Mouse (Mus musculus) heart, embryonic 12.5 days (tissue): ENCODE data around the gene Tra2b. TPM values are rescaled to one million over a fixed set of nuclear protein-coding genes. Genes with fewer than 3 reads are reported as not detected.
"Not testable (repeated sequence)": the region's sequence is repeated elsewhere in the genome, so short reads cannot be mapped to it uniquely, and the experiment has no call there.

Experiments used
- ATAC-seq: fragments of 200-750 bp; cut with Nextera tagmentation; 2 replicates; pipeline ENCODE4 v1.8.0; 2017; ENCODE audit warnings: moderate TSS enrichment, moderate library complexity; ENCODE audit not compliant: insufficient number of reproducible peaks, low FRiP score
- H3K27ac ChIP-seq: fragments of 300-500 bp; sonication (generic); 2 replicates; pipeline ENCODE4 v1.5.1; 2016; ENCODE audit warnings: mild to moderate bottlenecking, moderate library complexity; ENCODE audit not compliant: poor library complexity, severe bottlenecking
- H3K27me3 ChIP-seq: fragments of 300-500 bp; sonication (generic); replicated peaks from 2 replicates; pipeline ENCODE4 v1.6.1; 2016; ENCODE audit warnings: mild to moderate bottlenecking, moderate library complexity
- H3K36me3 ChIP-seq: fragments of 300-500 bp; sonication (generic); 2 replicates; pipeline ENCODE4 v1.6.1; 2016; ENCODE audit warnings: mild to moderate bottlenecking, moderate library complexity
- H3K4me1 ChIP-seq: fragments of 300-500 bp; sonication (generic); replicated peaks from 2 replicates; pipeline ENCODE4 v1.6.1; 2016; ENCODE audit warnings: mild to moderate bottlenecking
- H3K4me2 ChIP-seq: fragments of 300-500 bp; sonication (generic); 2 replicates; pipeline ENCODE4 v1.6.1; 2016; ENCODE audit warnings: mild to moderate bottlenecking, moderate library complexity
- H3K4me3 ChIP-seq: fragments of 300-500 bp; sonication (generic); 2 replicates; pipeline ENCODE4 v1.5.1; 2016; ENCODE audit warnings: mild to moderate bottlenecking
- H3K9ac ChIP-seq: fragments of 300-500 bp; sonication (generic); 2 replicates; pipeline ENCODE4 v1.6.1; 2016; ENCODE audit warnings: mild to moderate bottlenecking, moderate library complexity
- H3K9me3 ChIP-seq: fragments of 300-500 bp; sonication (generic); replicated peaks from 2 replicates; pipeline ENCODE4 v1.6.1; 2016; ENCODE audit warnings: mild to moderate bottlenecking, moderate library complexity
- WGBS: fragments of 180-500 bp; shearing (Covaris S2); methylation state at CpG from one replicate; pipeline ENCODE4 v1.1.7; 2016; 5-methylcytosine and 5-hydroxymethylcytosine counted together
- polyA plus RNA-seq: library from polyadenylated mRNA; unstranded; fragments of >200 nt; fragmentation: Nextera tagmentation; extraction: Ambion mirVana; gene quantifications from 2 replicates; pipeline ENCODE4 v1.2.1, GENCODE M21; 2016

Gene Tra2b
- 236 and 251 TPM in 2 replicates for polyA plus RNA-seq

DNA sequence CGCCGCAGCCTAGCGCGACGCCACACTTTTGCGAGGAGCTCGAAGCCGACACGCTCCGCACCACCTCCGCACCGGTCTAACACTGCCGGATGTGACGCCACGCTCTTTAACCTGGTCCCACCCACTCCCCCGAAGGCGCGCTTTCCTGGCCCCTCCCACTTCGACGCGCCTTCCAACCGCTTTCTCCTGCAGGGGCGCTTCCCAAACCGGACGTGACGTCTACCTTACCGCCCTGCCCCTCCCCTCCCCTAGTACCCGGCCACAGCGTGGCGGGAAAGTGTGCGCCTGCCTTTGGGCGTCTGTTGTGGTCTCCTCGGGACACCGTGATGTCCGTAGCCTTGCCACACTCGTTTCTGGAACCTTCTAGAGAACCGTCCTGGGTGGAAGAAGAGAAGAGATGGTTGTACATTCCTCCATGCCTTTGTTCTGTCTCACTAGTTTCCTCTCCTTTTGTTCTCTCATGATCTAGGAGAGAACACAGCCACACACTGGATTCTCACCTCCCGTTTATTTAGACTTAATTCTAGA lies at the start of gene Tra2b:
Tra2b (minus strand) TSS at position 157 of the 528 bp plus-strand sequence.
- Histone ChIP-seq H3K4me1 (peaks cover 9% of the 10 kb centered on the region), H3K36me3 (no peaks in the 10 kb centered on the region), H3K9me3 (0 out of 2 replicates have a peak, but pooled peaks cover 2% of the 10 kb centered on the region), H3K4me3 (peak within 1 kb of the TSS; percentile 89), H3K27me3 (no peaks in the 10 kb centered on the region), H3K9ac (peak within 1 kb of the TSS; percentile 99), H3K4me2 (peak within 1 kb of the TSS; percentile 91), H3K27ac (peak within 1 kb of the TSS; percentile 98)
- peak; percentile 99 for ATAC-seq
- WGBS, result under 1% methylated on average over 38 of the region's 38 CpGs

- no peaks in the 10 kb centered on the region for H3K9me3 ChIP-seq
- no peak overlapping the region for H3K27ac ChIP-seq
- no peak for ATAC-seq
- H3K36me3 ChIP-seq, result no peaks in the 10 kb centered on the region
- no peak overlapping the region for H3K4me3 ChIP-seq
- H3K27me3 ChIP-seq, result 0 out of 2 replicates have a peak, but pooled peaks cover 5% of the 10 kb centered on the region
- WGBS, result 14% methylated on average over 1 of the region's 1 CpGs
- no peaks in the 10 kb centered on the region for H3K4me1 ChIP-seq
- no peak overlapping the region for H3K9ac ChIP-seq
- H3K4me2 ChIP-seq, result no peak overlapping the region
These were observed 44.8 kb upstream of the Tra2b start for GRCm38 (mm10) chr16:22310649-22311048.

- Histone ChIP-seq H3K36me3 (no peaks in the 10 kb centered on the region), H3K4me1 (no peaks in the 10 kb centered on the region), H3K9me3 (no peaks in the 10 kb centered on the region), H3K4me3 (no peak overlapping the region), H3K9ac (no peak overlapping the region), H3K27me3 (peaks cover 5% of the 10 kb centered on the region; the same call in 1 of the 2 replicates), H3K4me2 (no peak overlapping the region), H3K27ac (no peak overlapping the region)
- ATAC-seq, result no peak
- 24% methylated on average over 5 of the region's 5 CpGs for WGBS
These were observed 36.8 kb upstream of the Tra2b start for GRCm38 (mm10) chr16:22302606-22303005.

GRCm38 (mm10) chr16:22301378-22301777 lies 35.6 kb upstream of the Tra2b start:
- peaks cover 5% of the 10 kb centered on the region for H3K27me3 ChIP-seq
- 68% methylated on average over 3 of the region's 3 CpGs for WGBS

GRCm38 (mm10) chr16:22296901-22297300 lies 31.1 kb upstream of the Tra2b start:
- H3K27ac ChIP-seq, result no peak overlapping the region
- H3K4me3 ChIP-seq, result no peak overlapping the region
- H3K9me3 ChIP-seq, result no peaks in the 10 kb centered on the region
- peaks cover 5% of the 10 kb centered on the region for H3K27me3 ChIP-seq
- WGBS, result 68% methylated on average over 6 of the region's 6 CpGs
- no peaks in the 10 kb centered on the region for H3K4me1 ChIP-seq
- H3K36me3 ChIP-seq, result no peaks in the 10 kb centered on the region
- H3K4me2 ChIP-seq, result no peak overlapping the region
- no peak for ATAC-seq
- no peak overlapping the region for H3K9ac ChIP-seq

More at GRCm38 (mm10) chr16:22301378-22301777, 35.6 kb upstream of the Tra2b start:
- Histone ChIP-seq H3K9ac (no peak overlapping the region), H3K4me3 (no peak overlapping the region), H3K27ac (no peak overlapping the region), H3K4me1 (no peaks in the 10 kb centered on the region), H3K4me2 (no peak overlapping the region), H3K9me3 (no peaks in the 10 kb centered on the region), H3K36me3 (no peaks in the 10 kb centered on the region)
- ATAC-seq, result no peak

GRCm38 (mm10) chr16:22294812-22295211 lies 29.0 kb upstream of the Tra2b start:
- not testable (repeated sequence) for H3K27me3 ChIP-seq, H3K9me3 ChIP-seq, H3K9ac ChIP-seq, H3K27ac ChIP-seq, H3K4me3 ChIP-seq, H3K36me3 ChIP-seq, H3K4me1 ChIP-seq, H3K4me2 ChIP-seq, ATAC-seq
- 92% methylated on average over 14 of the region's 14 CpGs for WGBS

- peaks cover 5% of the 10 kb centered on the region; the same call in 1 of the 2 replicates for H3K9me3 ChIP-seq
- no peak overlapping the region for H3K9ac ChIP-seq
- WGBS, result 48% methylated on average over 2 of the region's 2 CpGs
- no peaks in the 10 kb centered on the region for H3K36me3 ChIP-seq
- ATAC-seq, result no peak
- no peak overlapping the region for H3K4me3 ChIP-seq
- no peak overlapping the region for H3K27ac ChIP-seq
- H3K4me2 ChIP-seq, result no peak overlapping the region
- H3K27me3 ChIP-seq, result no peaks in the 10 kb centered on the region; the same call in none of the 2 replicates
- H3K4me1 ChIP-seq, result no peaks in the 10 kb centered on the region
These were observed 27.8 kb upstream of the Tra2b start for GRCm38 (mm10) chr16:22293600-22293999.

DNA sequence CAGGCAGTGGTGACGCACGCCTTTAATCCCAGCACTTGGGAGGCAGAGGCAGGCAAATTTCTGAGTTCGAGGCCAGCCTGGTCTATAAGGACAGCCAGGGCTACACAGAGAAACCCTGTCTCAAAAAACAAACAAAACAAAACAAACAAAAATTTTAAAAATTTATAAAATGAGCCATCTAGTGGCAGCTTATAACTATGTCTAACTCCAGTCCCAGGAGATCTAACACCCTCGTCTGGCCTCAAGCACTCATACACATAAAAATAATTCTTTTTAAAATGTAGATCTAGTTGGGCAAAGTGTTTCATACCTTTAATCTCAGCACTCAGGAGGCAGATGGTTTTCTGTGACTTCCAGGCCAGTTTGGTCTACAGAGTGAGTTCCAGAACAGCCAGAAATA lies 26.6 kb upstream of the Tra2b start:
- Histone ChIP-seq H3K9ac (no peak overlapping the region), H3K27ac (no peak overlapping the region), H3K27me3 (no peaks in the 10 kb centered on the region; the same call in 1 of the 2 replicates), H3K36me3 (no peaks in the 10 kb centered on the region), H3K4me2 (no peak overlapping the region), H3K4me3 (no peak overlapping the region), H3K4me1 (no peaks in the 10 kb centered on the region), H3K9me3 (peaks cover 5% of the 10 kb centered on the region; the same call in 1 of the 2 replicates)
- ATAC-seq, result no peak
- 80% methylated on average over 4 of the region's 4 CpGs for WGBS

DNA sequence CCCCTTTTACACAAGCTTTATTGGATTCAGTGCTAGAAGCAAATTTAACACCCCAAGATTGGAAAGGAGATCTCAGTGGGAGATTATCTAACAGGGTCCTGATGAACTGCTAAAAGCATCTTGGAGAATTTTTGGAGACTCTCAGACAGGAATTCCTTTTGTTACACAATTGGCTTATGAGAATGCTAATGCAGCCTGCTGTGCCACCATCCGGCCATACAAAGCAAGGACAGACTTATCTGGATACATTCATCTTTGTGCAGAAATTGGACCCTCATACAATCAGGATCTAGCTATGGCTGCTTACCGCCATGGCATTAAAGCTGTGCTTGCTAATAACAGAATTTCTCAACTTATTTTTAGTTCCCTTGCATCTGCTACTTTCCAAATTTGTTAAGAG lies 23.8 kb upstream of the Tra2b start:
- no peak overlapping the region for H3K4me2 ChIP-seq
- no peaks in the 10 kb centered on the region for H3K27me3 ChIP-seq
- 61% methylated on average over 2 of the region's 2 CpGs for WGBS
- no peak overlapping the region for H3K27ac ChIP-seq
- H3K4me3 ChIP-seq, result no peak overlapping the region
- no peak overlapping the region for H3K9ac ChIP-seq
- H3K4me1 ChIP-seq, result no peaks in the 10 kb centered on the region
- no peaks in the 10 kb centered on the region for H3K36me3 ChIP-seq
- H3K9me3 ChIP-seq, result peaks cover 5% of the 10 kb centered on the region; the same call in 1 of the 2 replicates
- no peak for ATAC-seq

GRCm38 (mm10) chr16:22286996-22287395 lies 21.2 kb upstream of the Tra2b start:
- no peak overlapping the region for H3K9ac ChIP-seq
- H3K27me3 ChIP-seq, result no peaks in the 10 kb centered on the region
- H3K36me3 ChIP-seq, result no peaks in the 10 kb centered on the region
- no peak overlapping the region for H3K27ac ChIP-seq
- ATAC-seq, result no peak
- no peaks in the 10 kb centered on the region for H3K4me1 ChIP-seq
- no peak overlapping the region for H3K4me3 ChIP-seq
- WGBS, result 81% methylated on average over 1 of the region's 1 CpGs
- H3K4me2 ChIP-seq, result no peak overlapping the region
- peaks cover 5% of the 10 kb centered on the region; the same call in 1 of the 2 replicates for H3K9me3 ChIP-seq

DNA sequence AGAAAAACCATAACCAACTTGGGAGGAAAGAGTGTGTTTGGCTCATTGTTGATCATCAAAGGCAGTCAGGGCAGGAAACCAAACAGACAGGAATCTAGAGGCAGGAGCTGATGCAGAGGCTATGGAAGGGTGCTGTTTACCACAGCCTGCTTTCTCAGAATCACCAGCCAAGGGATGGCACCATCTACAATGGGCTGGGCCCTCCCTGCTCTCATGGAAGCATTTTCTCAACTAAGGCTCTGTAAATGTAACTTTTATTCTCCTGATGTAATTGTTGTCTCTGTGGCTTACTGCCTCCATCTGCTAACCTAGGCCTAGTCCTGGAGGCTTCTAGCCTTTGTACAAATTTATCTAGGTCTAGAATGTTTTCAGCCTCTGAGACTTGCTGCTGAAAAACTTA lies 10.7 kb upstream of the Tra2b start:
- no peak overlapping the region for H3K4me2 ChIP-seq
- H3K4me3 ChIP-seq, result no peak overlapping the region
- ATAC-seq, result no peak
- no peak overlapping the region for H3K27ac ChIP-seq
- H3K4me1 ChIP-seq, result no peaks in the 10 kb centered on the region
- H3K36me3 ChIP-seq, result no peaks in the 10 kb centered on the region
- H3K27me3 ChIP-seq, result no peaks in the 10 kb centered on the region
- peaks cover 35% of the 10 kb centered on the region for H3K9me3 ChIP-seq
- no peak overlapping the region for H3K9ac ChIP-seq

- no peak overlapping the region for H3K9ac ChIP-seq
- no peak overlapping the region for H3K27ac ChIP-seq
- no peak overlapping the region for H3K4me3 ChIP-seq
- H3K9me3 ChIP-seq, result peaks cover 35% of the 10 kb centered on the region
- H3K36me3 ChIP-seq, result no peaks in the 10 kb centered on the region
- H3K27me3 ChIP-seq, result no peaks in the 10 kb centered on the region
- H3K4me1 ChIP-seq, result no peaks in the 10 kb centered on the region
- ATAC-seq, result no peak
- no peak overlapping the region for H3K4me2 ChIP-seq
- WGBS, result 52% methylated on average over 2 of the region's 2 CpGs
These were observed 9.3 kb upstream of the Tra2b start for GRCm38 (mm10) chr16:22275142-22275541.
